Comparison of ENCODE assay signal across 8 mouse cellular contexts in the genomic region with DNA sequence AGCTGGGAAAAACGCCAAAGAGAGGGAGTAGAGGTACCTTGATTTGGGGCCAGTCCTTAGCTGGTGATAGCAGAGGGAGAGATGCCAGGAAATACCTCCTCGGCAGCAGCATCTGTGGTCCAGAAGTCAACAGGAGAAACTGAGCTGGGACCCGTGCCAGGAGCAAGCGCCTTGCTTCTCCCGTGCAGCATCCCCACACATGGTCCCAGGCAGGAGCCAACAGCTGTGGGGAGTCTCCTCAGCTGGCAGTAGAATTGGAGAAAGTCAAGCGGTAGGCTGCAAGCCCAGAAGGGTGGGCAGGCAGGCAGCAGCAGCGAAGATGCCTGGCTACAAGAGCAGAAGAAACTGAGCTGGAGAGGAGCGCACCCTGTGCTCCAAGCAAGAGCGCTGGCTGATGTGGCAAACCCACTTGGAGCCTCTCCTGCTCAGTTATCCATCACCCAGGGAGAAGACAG. TPM values are rescaled to one million over a fixed set of nuclear protein-coding genes. Genes with fewer than 3 reads are reported as not detected.
DNase-seq lines count a peak whose midpoint lies in the region; ATAC-seq and TF ChIP-seq lines count a peak whose summit lies in the region.

A gene (minus strand): TSS at position 427 of the 455 bp plus-strand sequence.

- H3K9me3 ChIP-seq in embryonic facial prominence, embryonic 14.5 days (ENCODE audit: control insufficient read depth, low read length), result no peaks in the 10 kb centered on the region
- no peaks in the 10 kb centered on the region for H3K9me3 ChIP-seq in heart, embryonic 10.5 days
- H3K9me3 ChIP-seq in kidney, embryonic 16.5 days (ENCODE audit: low read length), result no peaks in the 10 kb centered on the region
- H3K9me3 ChIP-seq in limb, embryonic 15.5 days, result no peaks in the 10 kb centered on the region
- no peaks in the 10 kb centered on the region for H3K9me3 ChIP-seq in midbrain, postnatal 0 days (ENCODE audit: low read length)

- H3K36me3 ChIP-seq in embryonic facial prominence, embryonic 14.5 days (ENCODE audit: control insufficient read depth, insufficient read depth, low read length), result no peaks in the 10 kb centered on the region
- H3K36me3 ChIP-seq in heart, embryonic 10.5 days, result no peaks in the 10 kb centered on the region
- no peaks in the 10 kb centered on the region for H3K36me3 ChIP-seq in kidney, embryonic 16.5 days (ENCODE audit: insufficient read depth, low read length)
- no peaks in the 10 kb centered on the region for H3K36me3 ChIP-seq in limb, embryonic 15.5 days
- H3K36me3 ChIP-seq in midbrain, postnatal 0 days (ENCODE audit: insufficient read depth, low read length), result no peaks in the 10 kb centered on the region
- no peaks in the 10 kb centered on the region for H3K36me3 ChIP-seq in testis, adult 2 months (ENCODE audit: control insufficient read depth, insufficient read depth, low read length)

- H3K4me3 ChIP-seq in embryonic facial prominence, embryonic 14.5 days (ENCODE audit: low read depth, low read length), result peak within 1 kb of the TSS; percentile 54
- peak within 1 kb of the TSS; percentile 72 for H3K4me3 ChIP-seq in heart, embryonic 10.5 days
- H3K4me3 ChIP-seq in kidney, embryonic 16.5 days (ENCODE audit: low read length), result peak within 1 kb of the TSS; percentile 59
- peak within 1 kb of the TSS; percentile 53 for H3K4me3 ChIP-seq in limb, embryonic 15.5 days
- H3K4me3 ChIP-seq in midbrain, postnatal 0 days (ENCODE audit: low read depth, low read length), result peak within 1 kb of the TSS; percentile 68
- peak within 1 kb of the TSS; percentile 56 for H3K4me3 ChIP-seq in testis, adult 2 months (ENCODE audit: control insufficient read depth, low read depth, low read length)

- H3K4me1 ChIP-seq in embryonic facial prominence, embryonic 14.5 days (ENCODE audit: control insufficient read depth, insufficient read depth, low read length), result peaks cover 21% of the 10 kb centered on the region
- peaks cover 21% of the 10 kb centered on the region for H3K4me1 ChIP-seq in heart, embryonic 10.5 days
- peaks cover 22% of the 10 kb centered on the region for H3K4me1 ChIP-seq in kidney, embryonic 16.5 days (ENCODE audit: insufficient read depth, low read length)
- H3K4me1 ChIP-seq in limb, embryonic 15.5 days, result peaks cover 23% of the 10 kb centered on the region
- H3K4me1 ChIP-seq in midbrain, postnatal 0 days (ENCODE audit: insufficient read depth, low read length), result peaks cover 5% of the 10 kb centered on the region; the same call in 1 of the 2 replicates
- no peaks in the 10 kb centered on the region; the same call in none of the 2 replicates for H3K4me1 ChIP-seq in testis, adult 2 months (ENCODE audit: control insufficient read depth, insufficient read depth, low read length)

- TF ChIP-seq POLR2A in testis, adult 2 months (IDR thresholded peaks at IDR 0.05; ENCODE audit: control insufficient read depth, low read depth, low read length), result no peak

- 0 out of 2 replicates have a peak within 1 kb of the TSS, but pooled peaks have one; percentile 13 for H3K27ac ChIP-seq in embryonic facial prominence, embryonic 14.5 days (replicated peaks; ENCODE audit: low read depth, low read length)
- peak within 1 kb of the TSS; percentile 75 for H3K27ac ChIP-seq in heart, embryonic 10.5 days
- no peak within 1 kb of the TSS for H3K27ac ChIP-seq in kidney, embryonic 16.5 days (ENCODE audit: low read length)
- H3K27ac ChIP-seq in limb, embryonic 15.5 days, result peak within 1 kb of the TSS; percentile 71
- peak within 1 kb of the TSS; percentile 43 for H3K27ac ChIP-seq in midbrain, postnatal 0 days (ENCODE audit: low read depth, low read length)
- H3K27ac ChIP-seq in testis, adult 2 months (ENCODE audit: control insufficient read depth, insufficient read depth, low read depth, low read length), result no peak within 1 kb of the TSS

- peak within 1 kb of the TSS; percentile 59; the same call in 1 of the 2 replicates for H3K9ac ChIP-seq in embryonic facial prominence, embryonic 14.5 days (ENCODE audit: low read depth, low read length)
- H3K9ac ChIP-seq in kidney, embryonic 16.5 days (replicated peaks; ENCODE audit: low read length), result peak within 1 kb of the TSS; percentile 64
- H3K9ac ChIP-seq in limb, embryonic 15.5 days, result 0 out of 2 replicates have a peak within 1 kb of the TSS, but pooled peaks have one; percentile 43
- peak within 1 kb of the TSS; percentile 59 for H3K9ac ChIP-seq in midbrain, postnatal 0 days (replicated peaks; ENCODE audit: low read length, poor library complexity, severe bottlenecking)

- no peak for TF ChIP-seq CTCF in midbrain, postnatal 0 days (IDR thresholded peaks at IDR 0.05)
- no peak for TF ChIP-seq CTCF in testis, adult 2 months (IDR thresholded peaks at IDR 0.05; ENCODE audit: control insufficient read depth, insufficient read depth, insufficient replicate concordance, low read depth, low read length)

- 4% methylated on average over 9 of the region's 9 CpGs for WGBS in embryonic facial prominence, embryonic 14.5 days
- 6% methylated on average over 9 of the region's 9 CpGs for WGBS in heart, embryonic 10.5 days
- 5% methylated on average over 9 of the region's 9 CpGs for WGBS in kidney, embryonic 16.5 days
- WGBS in limb, embryonic 15.5 days, result 2% methylated on average over 9 of the region's 9 CpGs
- 5% methylated on average over 9 of the region's 9 CpGs for WGBS in midbrain, postnatal 0 days

- DNase-seq in embryonic facial prominence, embryonic 14.5 days (ENCODE audit: low spot score), result peak; percentile 95
- DNase-seq in heart, embryonic 10.5 days (ENCODE audit: low spot score), result peak; percentile 81
- DNase-seq in midbrain, postnatal 0 days (ENCODE audit: low spot score), result peak; percentile 86
- DNase-seq in c-Kit-positive CD71-positive TER-119-positive erythroid progenitor cells, embryonic 14.5 days (ENCODE audit: low spot score), result no peak

- peaks cover 65% of the 10 kb centered on the region for H3K27me3 ChIP-seq in embryonic facial prominence, embryonic 14.5 days (replicated peaks; ENCODE audit: control insufficient read depth, insufficient read depth, low read length)
- peaks cover 73% of the 10 kb centered on the region for H3K27me3 ChIP-seq in heart, embryonic 10.5 days (ENCODE audit: insufficient read depth, poor library complexity, severe bottlenecking)
- H3K27me3 ChIP-seq in kidney, embryonic 16.5 days (ENCODE audit: insufficient read depth, low read length), result peaks cover 56% of the 10 kb centered on the region
- H3K27me3 ChIP-seq in limb, embryonic 15.5 days, result peaks cover 57% of the 10 kb centered on the region
- peaks cover 6% of the 10 kb centered on the region for H3K27me3 ChIP-seq in midbrain, postnatal 0 days (ENCODE audit: insufficient read depth, low read length)
- no peaks in the 10 kb centered on the region for H3K27me3 ChIP-seq in testis, adult 2 months (ENCODE audit: control insufficient read depth, insufficient read depth, low read length)

- peak within 1 kb of the TSS; percentile 98 for H3K4me2 ChIP-seq in embryonic facial prominence, embryonic 14.5 days (ENCODE audit: low read depth, low read length)
- peak within 1 kb of the TSS; percentile 98 for H3K4me2 ChIP-seq in kidney, embryonic 16.5 days (replicated peaks; ENCODE audit: low read depth, low read length)
- H3K4me2 ChIP-seq in limb, embryonic 15.5 days, result peak within 1 kb of the TSS; percentile 98
- H3K4me2 ChIP-seq in midbrain, postnatal 0 days (ENCODE audit: low read depth, low read length, poor library complexity, severe bottlenecking), result peak within 1 kb of the TSS; percentile 99

- ATAC-seq in cerebellum, adult (ENCODE audit: insufficient number of reproducible peaks, low FRiP score, low TSS enrichment), result peak; percentile 28; the same call in 1 of the 2 replicates
- peak; percentile 85 for ATAC-seq in embryonic facial prominence, embryonic 14.5 days (ENCODE audit: low read depth)
- 0 out of 2 replicates have a peak, but pooled peaks have one; percentile 50 for ATAC-seq in kidney, embryonic 16.5 days (ENCODE audit: low FRiP score, low TSS enrichment)
- ATAC-seq in limb, embryonic 15.5 days (ENCODE audit: insufficient number of reproducible peaks, low FRiP score, low TSS enrichment, low read depth), result peak; percentile 87
- peak; percentile 55 for ATAC-seq in midbrain, postnatal 0 days (ENCODE audit: low FRiP score)

RNA-seq across cellular contexts. Expression of the gene that starts here (rescaled TPM):
- polyA plus RNA-seq in embryonic facial prominence, embryonic 14.5 days (2014; fragmentation: Nextera tagmentation; extraction: Ambion mirVana), result 0.93 and 2.5 TPM in 2 replicates
- 0.07 and 0.62 TPM in 2 replicates for polyA plus RNA-seq in heart, embryonic 10.5 days (2016; fragmentation: Nextera tagmentation; extraction: Ambion mirVana)
- 0.41 and 1.6 TPM in 2 replicates for polyA plus RNA-seq in kidney, embryonic 16.5 days (2015; fragmentation: Nextera tagmentation; extraction: Ambion mirVana)
- 2.7 and 5.5 TPM in 2 replicates for polyA plus RNA-seq in limb, embryonic 15.5 days (2015; fragmentation: Nextera tagmentation; extraction: Ambion mirVana)
- 8.9 and 9.1 TPM in 2 replicates for total RNA-seq in midbrain, postnatal 0 days (2014; rRNA removed)
- polyA plus RNA-seq in midbrain, postnatal 0 days (2015; fragmentation: Nextera tagmentation; extraction: Ambion mirVana), result 2.2 and 2.5 TPM in 2 replicates
- polyA plus RNA-seq in testis, adult 2 months (2012; rRNA removed), result 0.20 and 0.38 TPM in 2 replicates

Comparison
In these comparisons a context has a peak if more than half of its experiments do, and no peak if none do; other contexts are left out.
1. Peak in DNase-seq, H3K4me3 ChIP-seq and H3K27ac ChIP-seq in heart, embryonic 10.5 days; RNA of the gene not detected or under 1 TPM.
2. ATAC-seq: peak in every context shown above with its lines; median percentile 87 in limb, embryonic 15.5 days; 85 in embryonic facial prominence, embryonic 14.5 days; 55 in midbrain, postnatal 0 days; 50 in kidney, embryonic 16.5 days; 28 in cerebellum, adult.
3. H3K27ac ChIP-seq: peak in embryonic facial prominence, embryonic 14.5 days (single experiment), limb, embryonic 15.5 days (single experiment) and midbrain, postnatal 0 days (single experiment); none in kidney, embryonic 16.5 days (single experiment) and testis, adult 2 months (single experiment).
4. Peak in every context shown above with its lines, with median percentiles within 50 percentile points of each other: H3K4me2 ChIP-seq, H3K4me3 ChIP-seq and H3K9ac ChIP-seq.